Mouse (Mus musculus): ENCODE measurements at regions not wholly inside any gene's neighbourhood (a gene's known extent, or its start where the extent isn't known, plus 50 kb on each side); places are given as distances from the start of the nearest gene placed in this dataset.

- Histone ChIP-seq H3K9me3 (no peaks in the 10 kb centered on the region), H3K4me3 (no peak overlapping the region), H3K4me1 (peaks cover 7% of the 10 kb centered on the region; the same call in 1 of the 2 replicates), H3K36me3 (no peaks in the 10 kb centered on the region), H3K4me2 (no peak overlapping the region), H3K27me3 (no peaks in the 10 kb centered on the region), H3K27ac (no peak overlapping the region), H3K9ac (no peak overlapping the region)
- WGBS, result 63% methylated on average over 3 of the region's 3 CpGs
- ATAC-seq (ENCODE audit: insufficient number of reproducible peaks, insufficient read depth, low FRiP score, low TSS enrichment, low read depth), result no peak
Measured at GRCm38 (mm10) chr3:104712711-104713110, 68.1 kb upstream of the Ppm1j start.

- WGBS, result 28% methylated on average over 8 of the region's 8 CpGs
- ATAC-seq (ENCODE audit: insufficient number of reproducible peaks, insufficient read depth, low FRiP score, low TSS enrichment, low read depth), result no peak
- H3K9me3 ChIP-seq, result no peaks in the 10 kb centered on the region
- no peaks in the 10 kb centered on the region for H3K27me3 ChIP-seq
- H3K4me2 ChIP-seq, result peak overlapping the region; percentile 50
- peak overlapping the region; percentile 12 for H3K4me3 ChIP-seq
- no peak overlapping the region for H3K9ac ChIP-seq
- H3K36me3 ChIP-seq, result no peaks in the 10 kb centered on the region
- no peak overlapping the region for H3K27ac ChIP-seq
- peaks cover 7% of the 10 kb centered on the region; the same call in 1 of the 2 replicates for H3K4me1 ChIP-seq
Measured at GRCm38 (mm10) chr3:104713836-104714631, 66.8 kb upstream of the Ppm1j start.

GRCm38 (mm10) chr3:104714679-104715326 is 66.1 kb upstream of the Ppm1j start:
- Histone ChIP-seq H3K4me2 (peak overlapping the region; percentile 50), H3K9ac (no peak overlapping the region; the same call in 1 of the 2 replicates), H3K9me3 (no peaks in the 10 kb centered on the region), H3K4me1 (peaks cover 7% of the 10 kb centered on the region; the same call in 1 of the 2 replicates), H3K27me3 (no peaks in the 10 kb centered on the region), H3K27ac (no peak overlapping the region), H3K36me3 (no peaks in the 10 kb centered on the region), H3K4me3 (peak overlapping the region; percentile 12)
- 46% methylated on average over 11 of the region's 11 CpGs for WGBS
- no peak for ATAC-seq (ENCODE audit: insufficient number of reproducible peaks, insufficient read depth, low FRiP score, low TSS enrichment, low read depth)

Measured in embryonic facial prominence, embryonic 13.5 days (tissue).